Mouse (Mus musculus): ENCODE data around the gene Lce1f. TPM values are rescaled to one million over a fixed set of nuclear protein-coding genes. Genes with fewer than 3 reads are reported as not detected.

The Lce1f gene
- polyA plus RNA-seq, 1 experiment from 2014 or later, result not detected

DNA sequence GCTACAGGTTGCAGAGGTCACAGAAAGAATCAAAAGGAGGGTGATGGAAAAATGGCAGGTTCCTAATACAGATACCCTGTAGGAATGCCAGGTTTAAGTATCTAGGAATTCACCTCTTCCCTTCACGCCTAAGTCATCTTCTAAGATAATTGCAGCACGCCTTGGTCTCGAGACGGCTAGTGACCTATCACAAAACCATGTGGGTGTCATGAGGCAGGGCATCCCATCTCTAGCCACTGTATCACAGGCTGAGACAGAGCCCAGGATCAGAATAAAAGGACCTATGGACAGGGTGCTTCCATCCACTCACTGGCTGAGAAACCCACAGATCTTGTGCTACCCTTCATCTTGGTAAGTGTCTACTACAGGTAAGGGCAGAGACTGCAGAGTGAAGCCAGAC lies 41.2 kb downstream of the Lce1f start, which contains the start of gene Lce1c:
Gene Lce1c, plus strand, starts transcription at position 301 of the 400 bp plus-strand sequence.
- 66% methylated on average over 4 of the region's 4 CpGs for WGBS (ENCODE audit: insufficient replicate concordance)
- Histone ChIP-seq H3K27ac (replicated peaks) (no peak within 1 kb of the TSS), H3K9ac (no peak within 1 kb of the TSS)

DNA sequence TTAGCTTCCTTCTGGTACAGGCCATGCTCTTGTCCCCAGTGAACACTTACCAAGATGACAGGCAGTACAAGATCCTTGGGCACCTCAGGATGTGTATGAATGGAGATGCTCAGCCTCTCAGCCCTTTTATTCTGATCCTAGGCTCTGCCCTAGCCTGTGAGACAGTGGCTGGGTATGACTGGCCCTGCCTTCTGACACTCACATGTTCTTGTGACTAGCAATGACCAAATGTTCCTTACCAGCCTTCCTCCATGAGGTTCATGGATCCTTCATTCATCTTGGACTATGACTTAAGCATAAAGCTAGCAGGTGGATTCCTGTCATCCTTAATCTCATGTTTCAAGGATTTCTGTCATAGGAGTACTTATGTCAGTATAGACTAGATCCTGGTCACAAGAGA lies 49.9 kb downstream of the Lce1f start, which contains the start of gene Lce1a2:
Gene Lce1a2, minus strand, starts transcription at position 101 of the 400 bp plus-strand sequence.
- Histone ChIP-seq H3K4me1 (replicated peaks) (no peaks in the 10 kb centered on the region), H3K9ac (no peak within 1 kb of the TSS), H3K27me3 (no peaks in the 10 kb centered on the region), H3K9me3 (replicated peaks) (no peaks in the 10 kb centered on the region), H3K4me3 (replicated peaks) (no peak within 1 kb of the TSS), H3K36me3 (replicated peaks) (no peaks in the 10 kb centered on the region), H3K27ac (replicated peaks) (no peak within 1 kb of the TSS), H3K4me2 (no peak within 1 kb of the TSS)
- ATAC-seq (ENCODE audit: insufficient read depth), result no peak

More for the DNA sequence above, 41.2 kb downstream of the Lce1f start, which contains the start of gene Lce1c:
- no peaks in the 10 kb centered on the region for H3K27me3 ChIP-seq
- H3K4me1 ChIP-seq (replicated peaks), result no peaks in the 10 kb centered on the region
- ATAC-seq (ENCODE audit: insufficient read depth), result no peak
- no peaks in the 10 kb centered on the region for H3K36me3 ChIP-seq (replicated peaks)
- H3K4me2 ChIP-seq, result no peak within 1 kb of the TSS
- H3K9me3 ChIP-seq (replicated peaks), result no peaks in the 10 kb centered on the region
- H3K4me3 ChIP-seq (replicated peaks), result no peak within 1 kb of the TSS

Other genes starting within 250 kb of the Lce1f start
- gene Sprr1a, start 234.5 kb downstream of the Lce1f start, polyA plus RNA-seq (2015; fragmentation: Nextera tagmentation; extraction: Ambion mirVana), result 0.20 and 0.22 TPM in 2 replicates
- gene Sprr4, start 219.9 kb downstream of the Lce1f start, polyA plus RNA-seq (2015; fragmentation: Nextera tagmentation; extraction: Ambion mirVana), result not detected in 2 replicates
- gene 2310046K23Rik, start 185.8 kb downstream of the Lce1f start, polyA plus RNA-seq (2015; fragmentation: Nextera tagmentation; extraction: Ambion mirVana), result not detected in 2 replicates
- gene Ivl, start 146.6 kb downstream of the Lce1f start, polyA plus RNA-seq (2015; fragmentation: Nextera tagmentation; extraction: Ambion mirVana), result 0.08 TPM in 1 of 2 replicates, not detected in the other
- gene Smcp, start 131.4 kb downstream of the Lce1f start, polyA plus RNA-seq (2015; fragmentation: Nextera tagmentation; extraction: Ambion mirVana), result not detected in 2 replicates
- not detected in 2 replicates for gene 2210017I01Rik, start 112.9 kb downstream of the Lce1f start, polyA plus RNA-seq (2015; fragmentation: Nextera tagmentation; extraction: Ambion mirVana)
- 0.15 TPM in 1 of 2 replicates, not detected in the other for gene Lce6a, start 98.7 kb downstream of the Lce1f start, polyA plus RNA-seq (2015; fragmentation: Nextera tagmentation; extraction: Ambion mirVana)
- gene Lce1a1, start 72.0 kb downstream of the Lce1f start, polyA plus RNA-seq (2015; fragmentation: Nextera tagmentation; extraction: Ambion mirVana), result not detected in 2 replicates
- gene Lce1b, start 63.4 kb downstream of the Lce1f start, polyA plus RNA-seq (2015; fragmentation: Nextera tagmentation; extraction: Ambion mirVana), result not detected in 2 replicates
- gene Lce1a2, start 50.0 kb downstream of the Lce1f start, polyA plus RNA-seq (2015; fragmentation: Nextera tagmentation; extraction: Ambion mirVana), result not detected in 2 replicates
- not detected in 2 replicates for gene Lce1c, start 41.1 kb downstream of the Lce1f start, polyA plus RNA-seq (2015; fragmentation: Nextera tagmentation; extraction: Ambion mirVana)
- not detected in 2 replicates for gene Lce1d, start 33.1 kb downstream of the Lce1f start, polyA plus RNA-seq (2015; fragmentation: Nextera tagmentation; extraction: Ambion mirVana)
- not detected in 2 replicates for gene Lce1e, start 11.3 kb downstream of the Lce1f start, polyA plus RNA-seq (2015; fragmentation: Nextera tagmentation; extraction: Ambion mirVana)
- gene Gm38119, start 18.7 kb upstream of the Lce1f start, polyA plus RNA-seq (2015; fragmentation: Nextera tagmentation; extraction: Ambion mirVana), result not detected in 2 replicates
- gene Lce1g, start 32.0 kb upstream of the Lce1f start, polyA plus RNA-seq (2015; fragmentation: Nextera tagmentation; extraction: Ambion mirVana), result not detected in 2 replicates
- not detected in 2 replicates for gene Lce1h, start 44.7 kb upstream of the Lce1f start, polyA plus RNA-seq (2015; fragmentation: Nextera tagmentation; extraction: Ambion mirVana)
- gene Lce1i, start 58.5 kb upstream of the Lce1f start, polyA plus RNA-seq (2015; fragmentation: Nextera tagmentation; extraction: Ambion mirVana), result not detected in 2 replicates
- gene Lce1j, start 70.2 kb upstream of the Lce1f start, polyA plus RNA-seq (2015; fragmentation: Nextera tagmentation; extraction: Ambion mirVana), result not detected in 2 replicates
- not detected in 2 replicates for gene Lce1k, start 87.5 kb upstream of the Lce1f start, polyA plus RNA-seq (2015; fragmentation: Nextera tagmentation; extraction: Ambion mirVana)
- not detected in 2 replicates for gene Kprp, start 106.9 kb upstream of the Lce1f start, polyA plus RNA-seq (2015; fragmentation: Nextera tagmentation; extraction: Ambion mirVana)
- not detected in 2 replicates for gene Lce1l, start 130.9 kb upstream of the Lce1f start, polyA plus RNA-seq (2015; fragmentation: Nextera tagmentation; extraction: Ambion mirVana)
- gene 2310050C09Rik, start 149.9 kb upstream of the Lce1f start, polyA plus RNA-seq (2015; fragmentation: Nextera tagmentation; extraction: Ambion mirVana), result not detected in 2 replicates
- gene Lce3a, start 205.9 kb upstream of the Lce1f start, polyA plus RNA-seq (2015; fragmentation: Nextera tagmentation; extraction: Ambion mirVana), result not detected in 2 replicates
- gene Lce3b, start 212.6 kb upstream of the Lce1f start, polyA plus RNA-seq (2015; fragmentation: Nextera tagmentation; extraction: Ambion mirVana), result not detected in 2 replicates
- not detected in 2 replicates for gene Lce3c, start 224.1 kb upstream of the Lce1f start, polyA plus RNA-seq (2015; fragmentation: Nextera tagmentation; extraction: Ambion mirVana)
- not detected in 2 replicates for gene Lce3d, start 237.0 kb upstream of the Lce1f start, polyA plus RNA-seq (2015; fragmentation: Nextera tagmentation; extraction: Ambion mirVana)
- not detected in 2 replicates for gene Lce3e, start 246.7 kb upstream of the Lce1f start, polyA plus RNA-seq (2015; fragmentation: Nextera tagmentation; extraction: Ambion mirVana)